Mouse (Mus musculus): ENCODE measurements around the gene H2-M10.2. TPM values are rescaled to one million over a fixed set of nuclear protein-coding genes. Genes with fewer than 3 reads are reported as not detected.
"Not testable (repeated sequence)": the region's sequence is repeated elsewhere in the genome, so short reads cannot be mapped to it uniquely, and the experiment has no call there.

The H2-M10.2 gene
- polyA plus RNA-seq, 1 experiment from 2014 or later = 0.24 TPM

GRCm38 (mm10) chr17:36235300-36235699 is 51.0 kb downstream of the H2-M10.2 start:
- not testable (repeated sequence) for H3K9me3 ChIP-seq (ENCODE audit: control insufficient read depth, low read length); ATAC-seq (ENCODE audit: low read depth); H3K4me3 ChIP-seq (ENCODE audit: low read depth, low read length); H3K9ac ChIP-seq (replicated peaks; ENCODE audit: low read depth, low read length); H3K36me3 ChIP-seq (ENCODE audit: control insufficient read depth, insufficient read depth, low read length); H3K27ac ChIP-seq (ENCODE audit: low read depth, low read length); H3K27me3 ChIP-seq (ENCODE audit: control insufficient read depth, insufficient read depth, low read length); H3K4me1 ChIP-seq (ENCODE audit: control insufficient read depth, insufficient read depth, low read length); H3K4me2 ChIP-seq (ENCODE audit: low read depth, low read length)
- 23% methylated on average over 8 of the region's 9 CpGs for WGBS

Other genes with a start within 250 kb of the H2-M10.2 start
- 5.9 and 8.9 TPM in 2 replicates for gene H2-T22, start 243.7 kb downstream of the H2-M10.2 start, polyA plus RNA-seq (2014; fragmentation: Nextera tagmentation; extraction: Ambion mirVana)
- gene Gm6034, start 243.5 kb downstream of the H2-M10.2 start, polyA plus RNA-seq (2014; fragmentation: Nextera tagmentation; extraction: Ambion mirVana) = not detected in 2 replicates
- gene Gm11127, start 228.1 kb downstream of the H2-M10.2 start, polyA plus RNA-seq (2014; fragmentation: Nextera tagmentation; extraction: Ambion mirVana) = not detected in 2 replicates
- not detected in 2 replicates for gene Gm19684, start 164.8 kb downstream of the H2-M10.2 start, polyA plus RNA-seq (2014; fragmentation: Nextera tagmentation; extraction: Ambion mirVana)
- not detected in 2 replicates for gene Gm7030, start 157.1 kb downstream of the H2-M10.2 start, polyA plus RNA-seq (2014; fragmentation: Nextera tagmentation; extraction: Ambion mirVana)
- gene Gm8909, start 118.0 kb downstream of the H2-M10.2 start, polyA plus RNA-seq (2014; fragmentation: Nextera tagmentation; extraction: Ambion mirVana) = not detected in 2 replicates
- gene H2-T3, start 96.2 kb downstream of the H2-M10.2 start, polyA plus RNA-seq (2014; fragmentation: Nextera tagmentation; extraction: Ambion mirVana) = not detected in 2 replicates
- gene Rpp21, start 28.4 kb downstream of the H2-M10.2 start, polyA plus RNA-seq (2014; fragmentation: Nextera tagmentation; extraction: Ambion mirVana) = 132 and 170 TPM in 2 replicates
- gene Trim39, start 14.2 kb downstream of the H2-M10.2 start, polyA plus RNA-seq (2014; fragmentation: Nextera tagmentation; extraction: Ambion mirVana) = 22.3 and 26.9 TPM in 2 replicates
- not detected in 2 replicates for gene H2-M10.1, start 39.7 kb upstream of the H2-M10.2 start, polyA plus RNA-seq (2014; fragmentation: Nextera tagmentation; extraction: Ambion mirVana)
- not detected in 2 replicates for gene H2-M10.3, start 81.9 kb upstream of the H2-M10.2 start, polyA plus RNA-seq (2014; fragmentation: Nextera tagmentation; extraction: Ambion mirVana)
- gene H2-M10.4, start 175.8 kb upstream of the H2-M10.2 start, polyA plus RNA-seq (2014; fragmentation: Nextera tagmentation; extraction: Ambion mirVana) = not detected in 2 replicates

Measured in neural tube, embryonic 14.5 days (tissue).